9 mouse cellular contexts compared by ENCODE assay signal in genomic region chr16:30775740-30776700, GRCm38 (mm10).
DNase-seq lines count a peak whose midpoint lies in the region; ATAC-seq and TF ChIP-seq lines count a peak whose summit lies in the region.
"Had no signal": no experiment of that assay in that cellular context is flagged by ENCODE, and none has a peak within 500 bp of the region (broad histone marks: within the 10 kb centered on the region; RNA-seq: fewer than 3 reads in every experiment).

No protein-coding gene starts in this region.

- no peak overlapping the region for H3K4me2 ChIP-seq in lung, embryonic 16.5 days (ENCODE audit: low read depth, low read length)
- no peak overlapping the region for H3K4me2 ChIP-seq in limb, embryonic 11.5 days (ENCODE audit: low read depth, severe bottlenecking)
- no peak overlapping the region for H3K4me2 ChIP-seq in stomach, embryonic 15.5 days
- H3K4me2 ChIP-seq: forebrain, embryonic 13.5 days had no signal

- DNase-seq in lung, adult 2 months = no peak
- peak; percentile 39 for DNase-seq in gastrocnemius, postnatal 10 days
- peak; percentile 47 for DNase-seq in limb, embryonic 11.5 days (ENCODE audit: low spot score)
- DNase-seq in ovary, adult 18-20 months (ENCODE audit: low spot score) = no peak
- DNase-seq in layer of hippocampus, postnatal 36 days = no peak
- DNase-seq in adrenal gland, adult 8-10 months = no peak

- 0 out of 2 replicates have a peak, but pooled peaks have one; percentile 14 for ATAC-seq in lung, embryonic 16.5 days (ENCODE audit: low read depth)
- no peak for ATAC-seq in limb, embryonic 11.5 days (ENCODE audit: insufficient number of reproducible peaks, low FRiP score, low TSS enrichment, low read depth)
- ATAC-seq in stomach, embryonic 15.5 days (ENCODE audit: insufficient read depth, low FRiP score, low read depth) = 0 out of 2 replicates have a peak, but pooled peaks have one; percentile 36
- ATAC-seq: forebrain, embryonic 13.5 days had no signal

- H3K9me3 ChIP-seq in lung, embryonic 16.5 days (ENCODE audit: control insufficient read depth, low read length) = no peaks in the 10 kb centered on the region
- H3K9me3 ChIP-seq in limb, embryonic 11.5 days (ENCODE audit: control insufficient read depth, low read length) = no peaks in the 10 kb centered on the region
- no peaks in the 10 kb centered on the region for H3K9me3 ChIP-seq in stomach, embryonic 15.5 days
- H3K9me3 ChIP-seq: forebrain, embryonic 13.5 days had no signal

- no peak overlapping the region for H3K4me3 ChIP-seq in lung, embryonic 16.5 days (ENCODE audit: low read length)
- no peak overlapping the region for H3K4me3 ChIP-seq in lung, adult 2 months (replicated peaks; ENCODE audit: extremely low read depth, low read depth, low read length)
- no peak overlapping the region for H3K4me3 ChIP-seq in limb, embryonic 11.5 days (ENCODE audit: low read depth, low read length)
- no peak overlapping the region for H3K4me3 ChIP-seq in stomach, embryonic 15.5 days (replicated peaks)
- H3K4me3 ChIP-seq: forebrain, embryonic 13.5 days had no signal

- H3K9ac ChIP-seq in lung, embryonic 16.5 days (ENCODE audit: low read length) = no peak overlapping the region; the same call in 1 of the 2 replicates
- H3K9ac ChIP-seq in limb, embryonic 11.5 days (ENCODE audit: low read length) = no peak overlapping the region
- H3K9ac ChIP-seq in stomach, embryonic 15.5 days = no peak overlapping the region
- H3K9ac ChIP-seq: forebrain, embryonic 13.5 days had no signal

- H3K4me1 ChIP-seq in lung, embryonic 16.5 days (replicated peaks; ENCODE audit: control insufficient read depth, insufficient read depth, low read length) = peaks cover 17% of the 10 kb centered on the region
- peaks cover 13% of the 10 kb centered on the region; the same call in 1 of the 2 replicates for H3K4me1 ChIP-seq in lung, adult 2 months (ENCODE audit: control insufficient read depth, insufficient read depth, low read length)
- peaks cover 27% of the 10 kb centered on the region for H3K4me1 ChIP-seq in limb, embryonic 11.5 days (ENCODE audit: control insufficient read depth, insufficient read depth, low read length)
- peaks cover 20% of the 10 kb centered on the region for H3K4me1 ChIP-seq in stomach, embryonic 15.5 days
- H3K4me1 ChIP-seq: forebrain, embryonic 13.5 days had no signal

- no peak overlapping the region for H3K27ac ChIP-seq in lung, embryonic 16.5 days (ENCODE audit: low read length)
- H3K27ac ChIP-seq in limb, embryonic 11.5 days (replicated peaks; ENCODE audit: low read depth, low read length) = no peak overlapping the region
- no peak overlapping the region for H3K27ac ChIP-seq in stomach, embryonic 15.5 days
- H3K27ac ChIP-seq: forebrain, embryonic 13.5 days had no signal

- no peak for TF ChIP-seq CTCF in lung, adult 2 months (IDR thresholded peaks at IDR 0.05; ENCODE audit: insufficient read depth, low read length)

- no peak for TF ChIP-seq POLR2A in lung, adult 2 months (IDR thresholded peaks at IDR 0.05; ENCODE audit: borderline replicate concordance, extremely low read depth, low read depth, low read length)

- no peaks in the 10 kb centered on the region for H3K36me3 ChIP-seq in lung, embryonic 16.5 days (ENCODE audit: control insufficient read depth, insufficient read depth, low read length)
- no peaks in the 10 kb centered on the region for H3K36me3 ChIP-seq in limb, embryonic 11.5 days (ENCODE audit: control insufficient read depth, insufficient read depth, low read length)
- H3K36me3 ChIP-seq in stomach, embryonic 15.5 days = no peaks in the 10 kb centered on the region

- WGBS in lung, embryonic 16.5 days = 54% methylated on average over 21 of the region's 21 CpGs
- WGBS in lung, adult 2 months = 55% methylated on average over 21 of the region's 21 CpGs
- WGBS in limb, embryonic 11.5 days = 44% methylated on average over 21 of the region's 21 CpGs
- WGBS in stomach, embryonic 15.5 days = 54% methylated on average over 21 of the region's 21 CpGs

- no peaks in the 10 kb centered on the region for H3K27me3 ChIP-seq in lung, embryonic 16.5 days (ENCODE audit: control insufficient read depth, insufficient read depth, low read depth, low read length)
- no peaks in the 10 kb centered on the region; the same call in 1 of the 2 replicates for H3K27me3 ChIP-seq in limb, embryonic 11.5 days (ENCODE audit: control insufficient read depth, insufficient read depth, low read length)
- no peaks in the 10 kb centered on the region for H3K27me3 ChIP-seq in stomach, embryonic 15.5 days (replicated peaks)

Comparison
In these comparisons a context has a peak if more than half of its experiments do, and no peak if none do; other contexts are left out.
1. DNase-seq: peak in gastrocnemius, postnatal 10 days (single experiment) and limb, embryonic 11.5 days (single experiment); none in lung, adult 2 months (single experiment), ovary, adult 18-20 months (single experiment), layer of hippocampus, postnatal 36 days (0 of 2) and adrenal gland, adult 8-10 months (single experiment).